Mouse (Mus musculus) yolk sac, embryonic 10.5 days (tissue): ENCODE data around the gene Tmem198.

Experiments
- DNase-seq: peaks from one replicate; pipeline ENCODE4 v3.0.0-alpha.2; 2017; ENCODE audit warnings: low spot score

Gene Tmem198

GRCm38 (mm10) chr1:75478916-75479634, at the start of gene Tmem198, which contains the start of gene Chpf:
TSS of gene Tmem198 (plus strand) at chr1:75479532.
TSS of gene Chpf (minus strand) at chr1:75479307.
- peak; percentile 99 for DNase-seq

- DNase-seq: peak; percentile 90
Measured at GRCm38 (mm10) chr1:75435475-75436328, 43.6 kb upstream of the Tmem198 start, which contains the start of gene Gmppa. TSS of gene Gmppa (plus strand) at chr1:75435930.

GRCm38 (mm10) chr1:75438782-75439181, 40.5 kb upstream of the Tmem198 start:
- DNase-seq: no peak

- DNase-seq: no peak
Measured at GRCm38 (mm10) chr1:75440661-75441060, 38.7 kb upstream of the Tmem198 start.

DNA sequence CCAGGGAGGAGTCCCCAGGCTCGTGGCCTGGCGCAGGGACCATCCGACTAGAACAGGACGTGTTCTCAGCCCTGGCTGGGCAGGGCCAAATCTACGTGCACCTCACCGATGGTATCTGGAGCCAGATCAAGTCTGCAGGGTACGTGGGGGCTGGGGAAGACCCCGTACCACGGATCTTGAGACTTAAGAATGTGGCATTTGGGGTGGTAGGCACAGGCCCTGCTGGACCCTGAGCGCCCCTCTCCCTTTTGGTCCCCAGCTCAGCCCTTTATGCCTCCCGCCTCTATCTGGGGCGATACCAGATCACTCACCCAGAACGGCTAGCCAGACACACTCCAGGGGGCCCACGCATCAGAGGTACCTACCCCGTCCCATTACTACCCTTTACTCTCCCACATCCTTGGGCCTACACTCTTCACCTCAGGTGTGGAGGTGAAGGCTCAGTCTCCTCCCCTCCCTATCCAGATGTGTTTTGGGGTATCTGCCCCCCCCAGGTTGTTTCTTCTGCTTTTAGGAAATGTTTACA, 37.8 kb upstream of the Tmem198 start:
- DNase-seq: no peak

GRCm38 (mm10) chr1:75442171-75442570, 37.2 kb upstream of the Tmem198 start:
- no peak for DNase-seq

GRCm38 (mm10) chr1:75442811-75443210, 36.5 kb upstream of the Tmem198 start:
- no peak for DNase-seq

DNA sequence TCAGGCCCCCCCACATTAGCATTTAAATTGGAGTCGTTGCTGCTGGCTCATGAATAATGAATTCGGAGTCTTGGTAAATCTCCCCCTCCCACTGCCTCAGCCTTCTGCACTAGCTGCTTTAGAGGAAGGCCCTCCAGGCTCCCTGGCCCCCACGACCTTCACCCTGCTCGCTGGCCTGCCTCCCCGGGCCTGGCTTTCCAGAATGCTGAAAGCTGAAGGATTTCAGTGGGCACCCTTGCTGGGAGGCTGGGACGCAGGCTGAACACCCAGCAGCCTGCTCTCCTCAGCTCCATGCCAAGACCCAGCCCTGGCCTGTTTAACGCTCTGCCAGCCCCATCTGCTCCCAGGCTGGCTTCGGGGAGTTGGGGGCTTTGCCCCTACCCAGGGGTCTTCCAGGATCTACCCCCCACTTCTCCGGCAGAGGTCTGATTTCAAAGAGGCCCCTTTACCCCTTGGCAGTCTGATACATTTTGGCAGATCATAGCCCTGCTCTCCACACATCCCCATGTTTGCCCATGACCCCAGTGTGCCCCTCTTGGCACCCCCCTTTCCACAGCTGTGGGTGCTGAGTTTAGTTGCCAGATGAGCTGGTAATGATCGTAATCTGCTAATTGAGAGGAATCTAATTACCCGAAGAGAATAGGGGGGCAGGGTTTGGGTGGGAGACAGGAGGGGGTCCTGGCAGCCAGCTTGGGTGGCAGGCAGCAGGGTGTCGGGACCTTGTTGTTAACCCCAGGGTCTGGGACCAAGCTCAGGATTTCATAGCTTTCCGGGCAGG, 35.9 kb upstream of the Tmem198 start:
- no peak for DNase-seq

GRCm38 (mm10) chr1:75444208-75444607, 35.1 kb upstream of the Tmem198 start:
- no peak for DNase-seq

- no peak for DNase-seq
Measured at GRCm38 (mm10) chr1:75445141-75445701, 34.1 kb upstream of the Tmem198 start.

DNA sequence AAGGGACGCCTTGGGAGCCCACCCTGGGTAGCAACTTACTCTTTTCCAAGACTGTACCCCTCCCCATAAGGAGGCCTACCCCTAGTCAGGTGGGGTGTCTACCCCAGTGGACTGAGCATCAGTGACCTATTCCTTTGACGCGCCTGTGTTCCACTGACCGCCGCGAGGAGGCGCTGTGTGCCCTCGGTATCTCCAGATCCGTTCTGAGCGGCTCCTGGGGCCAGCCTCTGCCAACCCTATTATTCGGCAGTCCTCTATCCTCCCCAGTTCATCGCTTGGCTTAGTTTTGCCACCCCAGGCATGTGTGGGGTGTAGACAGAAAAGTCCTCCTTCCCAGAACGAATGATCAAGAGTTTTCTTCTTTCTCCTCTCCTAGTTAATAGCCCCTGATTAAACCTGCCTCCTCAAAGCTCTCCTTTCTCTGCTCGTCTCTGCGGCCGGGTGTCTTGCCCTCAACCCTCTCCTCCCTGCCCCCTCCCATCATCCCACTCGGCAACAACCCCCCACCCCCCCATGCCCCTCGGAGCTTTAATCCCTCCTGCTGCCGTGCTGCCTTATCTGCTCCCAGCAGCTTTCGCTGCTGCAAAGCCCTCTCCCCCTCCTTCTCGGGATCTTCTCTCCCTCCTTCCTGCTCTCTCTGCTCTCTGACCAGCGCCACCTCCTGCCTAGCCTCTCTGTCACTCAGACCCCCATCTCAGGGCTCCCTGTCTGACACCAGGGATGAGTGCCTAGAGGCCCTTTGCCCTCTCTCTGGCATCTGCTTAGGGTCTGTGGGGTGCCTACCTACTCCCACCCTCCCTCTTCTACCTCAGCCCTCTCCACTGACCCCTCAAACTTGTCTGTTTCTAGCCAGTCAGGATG, 33.4 kb upstream of the Tmem198 start:
- peak; percentile 73 for DNase-seq

GRCm38 (mm10) chr1:75446656-75447055, 32.7 kb upstream of the Tmem198 start:
- DNase-seq: peak; percentile 64

- DNase-seq: peak; percentile 55
Measured at GRCm38 (mm10) chr1:75447265-75448051, 31.9 kb upstream of the Tmem198 start.

DNA sequence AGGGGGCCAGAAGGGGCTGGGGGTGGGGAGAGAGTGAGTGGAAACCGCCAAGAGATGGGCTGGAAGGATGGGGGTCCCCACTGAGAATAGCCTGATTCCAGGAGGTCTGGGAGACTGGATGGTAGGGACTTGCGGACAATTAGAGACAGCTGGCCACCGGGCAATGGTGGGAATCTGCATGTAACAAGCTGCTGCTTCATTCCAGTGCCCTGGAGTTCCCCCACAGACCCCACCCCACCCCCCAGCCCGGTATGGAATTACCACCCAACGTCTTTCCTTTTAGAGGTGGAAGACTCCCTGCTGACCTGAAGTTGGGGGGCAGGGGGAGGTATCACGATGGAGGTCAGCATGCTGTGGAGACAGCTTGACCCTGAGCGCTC, 31.3 kb upstream of the Tmem198 start:
- DNase-seq: no peak

DNA sequence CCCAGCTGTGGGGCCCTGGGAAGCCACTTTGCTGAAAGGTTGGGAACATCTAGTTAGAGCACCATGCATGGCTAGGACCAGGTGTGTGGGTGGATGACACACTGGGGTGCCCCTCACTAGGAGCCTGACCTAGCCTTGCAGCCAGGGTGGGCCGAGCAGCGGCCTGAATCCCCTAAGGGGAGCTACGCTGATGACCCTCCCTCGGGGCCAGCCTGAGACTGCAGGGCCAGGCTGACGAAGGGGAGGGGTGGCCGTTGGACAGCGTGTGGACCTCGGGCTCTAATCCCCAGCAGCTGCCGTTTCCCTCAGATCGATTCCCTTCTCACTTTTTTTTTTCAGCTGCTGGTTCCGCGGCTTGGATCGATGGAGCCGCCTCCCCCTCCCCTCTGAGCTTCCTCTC, 30.4 kb upstream of the Tmem198 start:
- no peak for DNase-seq

GRCm38 (mm10) chr1:75449377-75450135, 29.8 kb upstream of the Tmem198 start:
- DNase-seq: no peak

DNA sequence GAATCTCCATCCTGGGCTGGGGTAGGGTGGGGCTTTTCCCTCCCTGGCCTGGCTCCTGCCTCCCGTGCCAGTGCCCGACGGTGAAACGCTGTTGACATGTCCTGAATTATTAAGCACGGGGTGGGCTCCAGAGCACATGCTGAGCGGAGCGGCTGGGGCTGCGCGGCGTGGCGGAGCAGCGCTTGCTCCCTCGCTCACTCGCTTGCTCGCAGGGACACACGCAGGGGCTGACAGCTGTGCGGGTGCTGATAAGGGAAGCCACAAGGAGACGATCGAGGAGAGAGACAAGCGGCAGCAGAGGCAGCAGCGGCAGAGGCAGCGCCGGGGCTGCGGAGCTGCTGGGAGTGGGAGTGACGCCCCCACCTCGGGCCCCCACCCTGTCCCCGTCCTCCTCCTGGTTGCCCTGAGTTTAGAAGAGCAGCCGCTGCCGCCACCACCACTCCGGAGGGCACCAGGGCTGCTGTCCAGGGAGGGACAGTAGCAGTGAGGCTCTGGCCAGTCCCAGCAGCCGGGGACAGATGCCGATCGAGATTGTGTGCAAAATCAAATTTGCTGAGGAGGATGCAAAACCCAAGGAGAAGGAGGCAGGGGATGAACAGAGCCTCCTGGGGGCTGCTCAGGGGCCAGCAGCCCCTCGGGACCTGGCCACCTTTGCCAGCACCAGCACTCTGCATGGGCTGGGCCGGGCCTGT, 28.9 kb upstream of the Tmem198 start, which contains the start of gene Asic4:
Gene Asic4, plus strand, starts transcription at position 123 of the 692 bp plus-strand sequence.
- no peak for DNase-seq

DNA sequence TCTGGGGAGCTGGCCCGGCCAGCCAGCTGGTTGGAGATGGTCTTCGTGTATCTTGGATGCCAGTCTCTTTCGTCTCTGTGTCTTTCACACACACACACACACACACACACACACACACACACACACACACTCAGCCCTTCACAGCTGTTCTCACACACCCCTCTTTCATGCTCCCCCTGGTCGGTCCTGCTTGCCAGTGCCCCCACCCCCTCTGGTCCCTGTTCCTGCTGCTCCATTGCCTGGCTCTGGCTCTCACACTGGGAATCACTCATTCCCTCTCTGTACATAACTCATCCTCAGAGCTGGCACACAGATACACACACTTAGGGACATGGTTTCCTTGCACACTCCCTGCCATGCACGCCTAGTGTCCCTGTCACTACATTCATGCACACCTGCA, 27.4 kb upstream of the Tmem198 start:
- DNase-seq: no peak
